Mouse (Mus musculus) heart, postnatal 0 days (tissue): ENCODE data around the gene Sec31b.

Experiments
- CTCF ChIP-seq: IDR thresholded peaks from 2 replicates; pipeline ENCODE4 v1.5.1; 2016; ENCODE audit warnings: antibody characterized with exemption, control low read depth, low read depth
- EP300 ChIP-seq: IDR thresholded peaks from 2 replicates; pipeline ENCODE4 v1.6.1; 2016; ENCODE audit warnings: antibody characterized with exemption, low read depth

DNA sequence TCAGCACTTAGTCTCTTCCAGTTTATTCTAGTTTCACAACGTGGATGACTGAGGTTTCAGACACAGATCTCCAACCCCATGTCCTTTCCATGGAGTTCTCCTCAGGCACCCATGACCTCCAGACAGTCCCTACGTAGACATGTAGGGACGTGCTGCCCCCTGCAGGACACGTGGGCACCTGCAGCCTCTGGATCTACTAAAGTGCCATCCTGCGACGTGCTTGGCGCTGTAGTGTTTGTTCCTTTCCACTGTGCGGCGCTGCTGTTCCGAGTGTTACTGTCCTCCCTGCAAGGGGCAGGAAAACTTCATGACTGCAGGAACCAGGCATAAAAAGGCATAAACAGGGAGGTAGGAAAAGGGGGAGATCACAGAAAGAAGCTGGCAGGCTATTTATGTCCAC, 71.5 kb downstream of the Sec31b start:
- TF ChIP-seq CTCF (peak; percentile 92), EP300 (no peak)
